Mouse (Mus musculus) spleen, adult 12 weeks (tissue): Measurements from ENCODE around the gene Ankdd1a.

Experiments
- DNase-seq: peaks from one replicate; pipeline ENCODE4 v3.0.0; 2022; ENCODE audit warnings: low spot score

Ankdd1a gene

GRCm38 (mm10) chr9:65542111-65542524 lies 22.1 kb upstream of the Ankdd1a start:
- no peak for DNase-seq

- DNase-seq, result no peak
These were observed 21.4 kb upstream of the Ankdd1a start for GRCm38 (mm10) chr9:65541126-65542068.

- no peak for DNase-seq
These were observed 19.7 kb upstream of the Ankdd1a start for GRCm38 (mm10) chr9:65539697-65540096.

- DNase-seq, result no peak
These were observed 18.1 kb upstream of the Ankdd1a start for GRCm38 (mm10) chr9:65537901-65538630.

GRCm38 (mm10) chr9:65536491-65536890 lies 16.5 kb upstream of the Ankdd1a start:
- no peak for DNase-seq

- no peak for DNase-seq
These were observed 15.9 kb upstream of the Ankdd1a start for GRCm38 (mm10) chr9:65535789-65536469.

- peak; percentile 51 for DNase-seq
These were observed 15.3 kb upstream of the Ankdd1a start for GRCm38 (mm10) chr9:65535191-65535722.

- DNase-seq, result no peak
These were observed 14.1 kb upstream of the Ankdd1a start for GRCm38 (mm10) chr9:65534111-65534510.

- no peak for DNase-seq
These were observed 13.0 kb upstream of the Ankdd1a start for GRCm38 (mm10) chr9:65532986-65533385.

- no peak for DNase-seq
These were observed 11.3 kb upstream of the Ankdd1a start for GRCm38 (mm10) chr9:65531283-65531682.

- peak; percentile 54 for DNase-seq
These were observed 9.7 kb upstream of the Ankdd1a start for GRCm38 (mm10) chr9:65529659-65530058.

- DNase-seq, result peak; percentile 61
These were observed 8.5 kb upstream of the Ankdd1a start for GRCm38 (mm10) chr9:65528417-65529038.

- DNase-seq, result no peak
These were observed 5.6 kb upstream of the Ankdd1a start for GRCm38 (mm10) chr9:65525445-65526195.

- DNase-seq, result peak; percentile 74
These were observed 3.8 kb upstream of the Ankdd1a start for GRCm38 (mm10) chr9:65523611-65524364.

- no peak for DNase-seq
These were observed 498 bp upstream of the Ankdd1a start for GRCm38 (mm10) chr9:65520505-65520876.

- no peak for DNase-seq
These were observed 5.1 kb downstream of the Ankdd1a start for GRCm38 (mm10) chr9:65514851-65515261.

GRCm38 (mm10) chr9:65514431-65514830 lies 5.6 kb downstream of the Ankdd1a start:
- DNase-seq, result no peak

- no peak for DNase-seq
These were observed 7.5 kb downstream of the Ankdd1a start for GRCm38 (mm10) chr9:65512520-65512919.

GRCm38 (mm10) chr9:65508449-65508848 lies 11.5 kb downstream of the Ankdd1a start:
- DNase-seq, result no peak
